Mouse (Mus musculus): ENCODE measurements at regions not wholly inside any gene's neighbourhood (a gene's known extent, or its start where the extent isn't known, plus 50 kb on each side); places are given as distances from the start of the nearest gene placed in this dataset.

DNA sequence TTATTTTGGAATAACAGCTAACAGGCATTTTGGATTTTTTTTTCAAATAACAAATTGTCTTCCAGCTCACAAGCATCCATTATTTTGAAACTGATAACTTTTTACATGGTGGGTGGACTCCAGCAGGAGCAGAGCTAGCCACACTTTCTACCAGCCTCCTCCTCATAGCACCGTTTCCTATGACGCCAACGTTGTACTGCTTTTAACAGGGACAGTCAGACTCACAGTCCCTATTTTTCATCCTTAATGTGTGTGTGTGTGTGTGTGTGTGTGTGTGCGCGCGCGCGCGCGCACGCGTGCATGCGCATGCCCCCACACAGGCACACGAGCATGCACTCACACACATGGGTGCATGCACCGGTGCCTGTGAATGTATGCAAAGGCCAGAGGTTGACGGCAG is 70.5 kb upstream of the S1pr3 start:
- no peak for DNase-seq (ENCODE audit: low spot score in 2 of 2)

DNA sequence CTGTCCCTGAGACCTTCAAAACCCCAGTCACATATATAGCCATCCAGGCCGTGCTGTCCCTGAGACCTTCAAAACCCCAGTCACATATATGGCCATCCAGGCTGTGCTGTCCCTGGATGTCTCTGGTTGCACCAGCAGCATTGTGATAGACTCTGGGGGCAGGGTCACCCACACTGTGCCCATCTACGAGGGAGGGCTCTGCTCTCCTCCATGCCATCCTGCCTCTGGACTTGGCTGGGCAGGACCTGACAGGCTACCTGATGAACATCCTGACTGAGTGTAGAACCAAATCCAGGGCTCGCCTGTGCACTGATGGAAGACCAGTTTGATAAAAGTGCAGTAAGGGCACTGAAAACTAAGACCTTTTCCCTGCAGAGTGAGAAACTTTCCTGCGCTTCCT is 63.1 kb upstream of the S1pr3 start:
- no peak for DNase-seq (ENCODE audit: low spot score in 2 of 2)

DNA sequence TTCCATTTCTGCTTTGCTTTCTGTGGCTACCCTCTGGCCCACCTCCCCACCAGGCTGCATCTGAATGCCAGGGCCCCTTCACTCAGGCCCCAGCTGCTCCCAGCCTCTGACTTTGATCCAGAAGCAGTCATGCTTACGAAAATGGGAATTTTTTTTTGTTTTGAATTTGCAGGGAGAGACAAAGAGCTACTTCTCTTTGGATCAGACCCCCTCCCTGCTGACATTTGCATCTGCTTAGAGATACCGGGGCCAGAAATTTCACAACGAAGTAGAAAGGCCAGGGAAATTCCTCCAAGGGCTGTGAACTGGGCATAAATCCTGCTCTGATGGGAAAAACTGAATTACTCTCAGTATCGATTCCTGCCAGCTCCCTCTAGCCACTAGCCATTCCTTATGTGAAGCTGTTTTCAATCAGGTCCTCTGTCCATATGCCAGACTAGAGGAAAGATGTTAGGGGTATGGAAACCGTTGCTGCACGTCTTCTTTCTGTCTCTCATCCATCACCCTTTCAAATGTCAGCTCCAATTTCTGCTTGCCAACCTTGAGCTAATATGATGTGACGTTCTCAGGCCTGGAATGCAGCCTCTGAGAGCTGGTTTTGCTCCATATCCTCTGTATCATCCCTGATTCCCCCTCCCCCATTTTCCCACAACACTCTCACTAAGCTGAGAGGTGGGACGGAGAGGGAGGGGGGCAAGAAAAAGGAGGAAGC is 62.4 kb upstream of the S1pr3 start:
- no peak for DNase-seq (ENCODE audit: low spot score in 2 of 2)

DNA sequence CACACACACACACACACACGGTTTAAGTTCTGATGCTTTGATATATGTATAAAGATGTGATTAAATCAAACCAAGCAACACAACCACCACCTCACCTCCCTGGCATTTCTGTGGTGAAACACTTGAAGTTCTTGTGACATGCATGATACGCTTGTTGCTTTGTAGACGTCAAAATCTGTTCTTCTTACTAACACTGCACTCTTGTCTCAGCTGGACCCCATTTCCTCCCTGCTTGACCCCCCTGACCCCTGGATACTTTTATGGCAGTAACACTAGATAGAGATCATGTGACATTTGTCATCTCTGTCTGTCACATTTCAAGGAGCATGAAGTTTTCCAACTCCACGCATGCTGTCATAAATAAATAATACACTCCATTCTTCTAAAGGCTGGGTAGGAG is 59.7 kb upstream of the S1pr3 start:
- no peak for DNase-seq (ENCODE audit: low spot score in 2 of 2)

DNA sequence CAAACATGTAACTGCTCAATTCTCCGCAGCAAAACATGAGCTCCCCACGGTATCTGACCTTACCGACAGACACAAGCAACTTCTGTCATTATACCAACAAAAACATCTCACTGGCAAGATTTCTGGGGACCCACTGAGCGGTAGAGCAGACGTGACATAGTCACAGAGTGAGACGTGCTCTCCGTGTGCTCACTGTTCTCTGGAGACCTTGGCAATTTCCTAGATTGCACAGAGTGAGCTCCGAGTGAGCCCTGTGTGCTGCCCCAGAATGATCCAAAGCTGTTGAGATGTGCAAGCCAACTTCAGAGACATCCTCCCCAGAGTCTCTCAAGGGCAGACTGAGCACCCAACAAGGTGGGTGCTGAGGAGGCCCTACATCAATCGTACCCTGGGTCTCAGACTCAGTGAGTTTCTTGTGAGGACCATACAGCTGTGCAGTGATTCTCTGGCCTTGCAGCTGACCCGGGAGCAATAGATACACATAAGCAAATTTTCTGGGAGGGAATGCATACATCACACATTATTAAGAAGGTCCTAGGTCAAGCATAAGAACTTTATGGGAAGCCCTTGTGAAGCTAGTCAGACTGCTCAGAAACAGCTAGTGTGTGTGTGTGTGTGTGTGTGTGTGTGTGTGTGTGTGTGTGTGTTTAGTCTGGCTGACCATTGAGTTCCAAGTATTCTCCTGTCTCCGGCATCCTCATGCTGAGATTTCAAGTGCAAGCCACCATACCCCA is 58.5 kb upstream of the S1pr3 start:
- no peak for DNase-seq (ENCODE audit: low spot score in 2 of 2)

DNA sequence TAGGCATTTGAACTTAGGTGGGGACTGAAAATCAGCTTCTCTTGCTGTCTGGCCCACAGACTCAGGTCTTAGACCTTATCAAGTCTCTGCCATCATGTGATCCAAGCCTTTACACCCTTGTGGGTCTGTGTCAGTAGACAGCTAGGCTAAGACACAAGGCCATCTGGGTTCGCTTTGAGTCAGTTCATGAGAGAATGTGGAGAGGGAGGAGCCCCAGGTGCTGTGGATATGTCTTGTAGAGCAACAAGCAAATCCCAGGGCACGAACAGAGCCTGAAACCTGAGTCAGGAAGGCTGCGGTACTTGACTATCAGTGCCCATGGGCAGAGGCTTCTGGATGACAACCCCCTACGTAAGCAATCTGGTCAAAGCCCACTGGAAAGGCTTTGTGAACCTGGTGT is 55.6 kb upstream of the S1pr3 start:
- no peak for DNase-seq (ENCODE audit: low spot score in 2 of 2)

DNA sequence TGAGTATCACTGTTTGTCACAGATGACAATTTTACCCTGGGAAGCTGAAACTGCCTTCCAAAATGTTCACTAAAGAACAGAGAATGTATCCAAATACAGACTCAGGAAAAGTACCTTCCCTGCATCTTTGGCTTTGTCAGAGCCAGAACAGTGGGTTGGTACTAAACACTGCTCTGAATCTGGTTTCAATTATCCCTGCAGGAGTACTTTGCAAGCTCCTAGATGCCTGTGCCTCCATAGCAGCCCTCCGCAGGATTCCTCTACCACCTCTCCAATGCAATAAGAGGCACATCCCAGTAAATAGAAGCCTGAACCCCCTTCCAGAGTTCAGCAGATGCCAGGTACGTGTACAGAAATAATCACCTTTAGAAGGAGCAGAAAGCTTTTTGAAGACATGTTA is 52.9 kb upstream of the S1pr3 start:
- no peak for DNase-seq (ENCODE audit: low spot score in 2 of 2)

All from urinary bladder, adult 18-20 months (tissue).